Mouse (Mus musculus) G1E (cell line): ENCODE results near the gene Plpp7. TPM values are rescaled to one million over a fixed set of nuclear protein-coding genes. Genes with fewer than 3 reads are reported as not detected.
A peak's percentile ranks its signal among the peaks of the same experiment; 100 is the strongest.

Experiments used
- ATAC-seq: 2 replicates; pipeline ENCODE4 v1.8.0; 2016; ENCODE audit warnings: mild to moderate bottlenecking; ENCODE audit not compliant: insufficient number of reproducible peaks, poor library complexity, low FRiP score, severe bottlenecking; ENCODE audit errors: extremely low read depth
- DNase-seq: peaks from one replicate; pipeline ENCODE4 v3.0.0; 2012; ENCODE audit warnings: low spot score
- H3K27me3 ChIP-seq: 2 replicates; pipeline ENCODE4 v1.6.1; 2012; ENCODE audit warnings: mild to moderate bottlenecking, low read length, inconsistent platforms; ENCODE audit not compliant: insufficient read depth
- H3K36me3 ChIP-seq: replicated peaks from 2 replicates; pipeline ENCODE3; 2012; ENCODE audit warnings: mild to moderate bottlenecking, inconsistent platforms
- H3K4me1 ChIP-seq: 2 replicates; pipeline ENCODE4 v1.6.1; 2012; ENCODE audit warnings: low read depth, low read length, inconsistent platforms, mixed read lengths; ENCODE audit not compliant: insufficient read depth
- H3K4me3 ChIP-seq: 2 replicates; pipeline ENCODE4 v1.5.1; 2012; ENCODE audit warnings: low read depth, mild to moderate bottlenecking, inconsistent platforms, low read length, moderate library complexity, mixed read lengths
- H3K9me3 ChIP-seq: replicated peaks from 2 replicates; pipeline ENCODE4 v1.6.1; 2012; ENCODE audit warnings: inconsistent platforms
- CTCF ChIP-seq: IDR thresholded peaks from 2 replicates; pipeline ENCODE4 v1.5.1; 2012; ENCODE audit warnings: low read depth, low read length, inconsistent platforms, mixed read lengths
- GATA1 ChIP-seq: IDR thresholded peaks from 2 replicates; pipeline ENCODE4 v1.6.1; 2012; ENCODE audit warnings: borderline replicate concordance, low read length, inconsistent platforms, mixed read lengths
- GATA2 ChIP-seq: IDR thresholded peaks from 2 replicates; pipeline ENCODE4 v1.6.1; 2012; ENCODE audit warnings: low read depth, low read length, inconsistent platforms, borderline replicate concordance
- POLR2AphosphoS5 ChIP-seq: IDR thresholded peaks from 2 replicates; pipeline ENCODE4 v1.6.1; 2012; ENCODE audit warnings: low read depth, low read length, inconsistent platforms; ENCODE audit not compliant: insufficient replicate concordance
- TAL1 ChIP-seq: conservative IDR thresholded peaks from 2 replicates; pipeline ENCODE4 v1.6.1; 2012; ENCODE audit warnings: low read depth, low read length, inconsistent platforms, mixed read lengths
- polyA plus RNA-seq: library from polyadenylated mRNA; stranded (reverse); fragments of >175 nt; gene quantifications from 2 replicates; pipeline ENCODE4 v1.2.3, GENCODE M21; 2012
- total RNA-seq, 2 experiments: library from RNA; stranded (forward) in 1 of 2; stranded (reverse) in 1 of 2; fragments of 200-1000 nt in 1 of 2; fragments of >200 nt in 1 of 2; fragmentation: Nextera tagmentation in 1 of 2; gene quantifications; 2 replicates each; pipeline ENCODE4 v1.2.3; 2014 to 2017

Gene Plpp7
- total and polyA plus RNA-seq, 3 experiments: 0.44 TPM; not detected in 1

DNA sequence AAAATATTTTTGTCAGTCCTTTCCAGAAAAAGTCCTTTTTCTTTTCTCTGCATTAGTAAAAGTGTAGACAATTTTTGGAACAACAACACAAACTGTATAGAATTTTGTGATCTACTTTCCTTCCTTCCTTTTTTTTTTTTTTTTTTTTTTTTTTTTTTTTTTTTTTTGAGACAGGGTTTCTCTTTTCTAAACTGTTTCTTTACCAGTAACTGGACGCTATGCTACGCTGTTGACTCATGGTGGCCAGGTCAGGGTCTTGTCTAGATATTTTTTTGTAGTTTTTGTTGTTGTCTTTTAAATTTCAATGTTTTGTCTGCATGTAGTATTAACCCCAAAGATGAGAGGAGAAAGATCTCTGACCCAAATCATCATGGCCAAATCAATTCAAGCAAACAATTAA is 26.5 kb downstream of the Plpp7 start:
- Histone ChIP-seq H3K4me1 (peaks cover 49% of the 10 kb centered on the region), H3K36me3 (no peaks in the 10 kb centered on the region), H3K27me3 (no peaks in the 10 kb centered on the region), H3K4me3 (no peak overlapping the region), H3K9me3 (peaks cover 9% of the 10 kb centered on the region)
- no peak for TF ChIP-seq POLR2AphosphoS5
- no peak for TF ChIP-seq GATA2
- TF ChIP-seq CTCF: no peak
- no peak for TF ChIP-seq GATA1
- TF ChIP-seq TAL1: no peak
- ATAC-seq: no peak
- DNase-seq: no peak

DNA sequence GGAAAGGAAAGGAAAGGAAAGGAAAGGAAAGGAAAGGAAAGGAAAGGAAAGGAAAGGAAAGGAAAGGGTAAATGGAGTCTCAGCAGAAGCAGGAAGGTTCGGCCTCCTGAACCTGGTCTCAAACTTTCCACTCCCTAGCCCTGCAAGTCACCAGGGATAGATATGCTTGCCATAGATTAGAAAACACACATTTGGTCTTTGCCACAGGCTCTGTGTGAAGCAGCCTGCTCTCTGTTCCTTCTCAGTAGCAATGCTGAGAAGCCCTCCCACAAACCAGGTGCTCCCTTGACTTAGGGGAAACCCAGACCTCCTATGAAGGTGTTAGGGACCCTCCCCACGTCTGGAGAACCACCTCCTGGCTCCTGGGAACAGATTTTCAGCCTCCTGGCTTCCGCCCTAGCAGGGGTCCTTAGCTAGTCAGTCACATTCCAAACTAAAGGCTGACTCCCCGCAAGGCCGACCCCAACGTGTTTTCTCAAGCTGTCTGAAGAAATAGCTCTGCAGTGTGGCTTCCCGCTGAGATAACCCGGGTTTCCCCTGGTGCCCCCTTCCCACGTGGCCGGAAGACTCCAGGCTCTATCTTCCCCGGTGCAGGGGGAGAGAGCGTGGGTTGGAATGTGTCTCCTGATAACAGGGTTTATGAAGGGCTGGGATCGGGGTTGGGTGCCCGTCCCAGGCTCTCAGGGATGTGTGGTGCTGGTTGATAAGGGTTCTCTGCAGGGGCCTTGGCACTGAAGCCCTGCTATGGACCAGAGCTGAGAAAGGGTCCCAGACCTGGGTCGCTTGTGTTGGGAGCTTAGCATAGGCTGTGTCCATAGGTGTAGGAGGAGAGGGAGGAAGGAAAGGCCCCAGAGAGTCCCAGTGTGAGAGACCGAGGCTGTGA is 32.6 kb downstream of the Plpp7 start:
- Histone ChIP-seq H3K4me3 (peak overlapping the region; percentile 59; the same call in 1 of the 2 replicates), H3K9me3 (peaks cover 4% of the 10 kb centered on the region; the same call in 1 of the 2 replicates), H3K27me3 (no peaks in the 10 kb centered on the region), H3K36me3 (no peaks in the 10 kb centered on the region), H3K4me1 (peaks cover 83% of the 10 kb centered on the region)
- peak; percentile 85 for ATAC-seq
- TF ChIP-seq TAL1: peak; percentile 96
- TF ChIP-seq GATA2: no peak
- peak; percentile 93 for DNase-seq

DNA sequence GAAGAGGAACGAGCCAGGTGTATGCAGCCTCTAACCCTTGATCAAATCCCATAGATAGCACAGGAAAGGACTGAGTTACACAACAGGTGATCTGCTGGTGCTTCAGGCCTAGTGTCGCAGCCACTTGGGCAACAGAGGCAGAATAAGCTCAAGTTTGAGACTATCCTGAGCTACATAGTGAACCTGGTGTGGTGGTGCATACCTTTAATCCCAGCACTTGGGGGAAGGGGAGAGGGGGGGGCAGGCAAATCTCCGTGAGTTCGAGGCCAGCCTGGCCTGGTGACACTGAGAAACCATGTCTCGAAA is 33.2 kb downstream of the Plpp7 start:
- DNase-seq (no peak), ATAC-seq (no peak)
- no peaks in the 10 kb centered on the region for H3K36me3 ChIP-seq
- peak overlapping the region; percentile 10; the same call in 1 of the 2 replicates for H3K4me3 ChIP-seq
- TF ChIP-seq CTCF (no peak), GATA2 (no peak), GATA1 (no peak), TAL1 (no peak), POLR2AphosphoS5 (no peak)
- peaks cover 4% of the 10 kb centered on the region; the same call in 1 of the 2 replicates for H3K9me3 ChIP-seq
- peaks cover 85% of the 10 kb centered on the region for H3K4me1 ChIP-seq
- H3K27me3 ChIP-seq: no peaks in the 10 kb centered on the region

DNA sequence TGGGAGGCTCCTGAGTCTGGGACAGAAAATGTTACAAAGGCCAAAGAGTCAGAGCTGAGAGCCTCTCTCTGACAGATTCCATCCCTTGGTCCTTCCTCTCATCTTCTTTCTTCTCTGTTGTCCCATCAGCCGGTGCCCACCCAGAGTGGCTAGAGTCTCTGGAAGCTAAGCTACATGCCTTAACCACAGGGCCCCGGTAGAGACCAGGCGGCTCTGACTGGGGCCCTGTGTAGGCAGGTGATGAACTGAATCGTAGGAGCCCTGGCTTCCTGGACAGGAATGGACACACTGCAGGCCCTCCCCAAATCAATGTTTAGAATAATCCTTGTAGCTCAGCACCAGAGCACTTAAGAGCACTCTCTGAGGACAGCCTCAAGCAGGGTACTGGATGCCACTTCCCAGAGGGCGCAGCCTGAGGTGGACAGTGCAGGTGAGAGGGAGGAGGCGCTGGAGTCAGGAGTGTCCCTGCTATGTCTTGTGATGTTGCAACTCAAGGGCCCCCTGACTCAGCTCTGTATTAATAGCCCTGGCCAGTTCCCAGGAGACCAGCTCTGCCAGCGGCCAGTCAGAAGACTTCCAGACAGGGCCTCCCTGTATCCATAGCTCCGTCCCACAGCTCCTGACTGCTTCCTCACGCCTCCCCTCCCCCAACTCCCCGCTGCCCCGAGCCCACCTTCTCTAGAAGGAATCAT is 34.2 kb downstream of the Plpp7 start:
- no peak for DNase-seq

DNA sequence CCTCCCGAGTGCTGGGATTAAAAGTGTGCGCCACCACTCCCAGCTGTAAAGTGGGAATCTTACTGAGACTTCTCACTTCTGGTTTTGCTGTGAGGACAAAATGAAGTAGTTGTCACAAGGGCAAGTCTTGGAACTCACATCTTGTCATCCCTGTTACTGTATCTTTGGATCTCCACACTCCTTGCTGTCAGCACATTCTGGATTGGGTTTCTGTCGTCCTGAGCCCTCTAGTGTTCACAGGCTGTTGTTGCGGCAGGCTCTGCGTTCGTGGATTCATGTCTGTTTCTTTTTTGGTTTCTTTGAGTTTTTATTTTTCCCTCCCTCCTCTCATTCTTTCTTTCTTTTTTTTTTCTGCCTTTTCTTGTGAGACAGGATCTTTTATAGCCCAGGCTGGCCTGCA is 35.1 kb downstream of the Plpp7 start:
- H3K4me3 ChIP-seq: peak overlapping the region; percentile 33; the same call in 1 of the 2 replicates
- H3K36me3 ChIP-seq: no peaks in the 10 kb centered on the region
- ATAC-seq: no peak
- no peak for DNase-seq
- peaks cover 4% of the 10 kb centered on the region; the same call in 1 of the 2 replicates for H3K9me3 ChIP-seq
- no peaks in the 10 kb centered on the region for H3K27me3 ChIP-seq
- peaks cover 81% of the 10 kb centered on the region for H3K4me1 ChIP-seq
- no peak for TF ChIP-seq GATA1
- no peak for TF ChIP-seq POLR2AphosphoS5
- TF ChIP-seq CTCF: peak; percentile 78

More for the DNA sequence above, 34.2 kb downstream of the Plpp7 start:
- no peak for TF ChIP-seq POLR2AphosphoS5
- no peak for TF ChIP-seq TAL1
- no peak for TF ChIP-seq GATA1
- TF ChIP-seq GATA2: no peak
- no peak for TF ChIP-seq CTCF
- no peaks in the 10 kb centered on the region for H3K27me3 ChIP-seq
- H3K4me3 ChIP-seq: peak overlapping the region; percentile 33; the same call in 1 of the 2 replicates
- H3K36me3 ChIP-seq: no peaks in the 10 kb centered on the region
- H3K4me1 ChIP-seq: peaks cover 88% of the 10 kb centered on the region
- ATAC-seq: no peak
- H3K9me3 ChIP-seq: peaks cover 4% of the 10 kb centered on the region; the same call in 1 of the 2 replicates

DNA sequence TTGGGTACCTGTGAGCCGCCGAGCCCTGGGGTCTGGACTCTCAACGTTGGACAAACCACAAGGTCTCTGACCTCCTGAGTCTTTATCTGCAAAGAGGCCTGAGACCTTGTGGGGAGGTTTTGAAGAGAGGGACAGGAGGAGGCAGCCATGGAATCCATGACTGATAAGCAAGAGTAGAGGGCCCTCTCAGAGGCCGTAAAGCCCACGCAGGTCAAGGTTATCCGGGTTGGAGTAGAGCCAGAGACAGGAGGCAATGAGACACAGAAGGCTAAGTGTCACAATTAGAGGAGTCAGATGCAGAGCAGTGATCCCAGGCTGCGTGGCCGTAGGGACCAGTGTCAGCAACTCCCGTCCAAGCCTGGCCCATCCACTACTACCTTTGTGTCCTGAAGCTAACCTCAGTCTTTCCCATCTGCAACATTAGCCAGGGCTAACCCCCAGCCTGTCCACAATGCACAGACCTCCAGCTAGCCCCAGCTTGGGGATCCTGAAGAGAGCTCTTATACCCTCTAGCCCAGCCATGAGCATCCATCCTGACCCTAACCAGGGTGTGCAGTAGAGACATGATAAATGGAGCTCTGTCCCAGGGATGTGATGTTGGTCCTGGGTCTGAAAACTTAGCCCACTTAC is 36.0 kb downstream of the Plpp7 start:
- DNase-seq: no peak
- Histone ChIP-seq H3K4me3 (peak overlapping the region; percentile 42), H3K36me3 (no peaks in the 10 kb centered on the region), H3K9me3 (peaks cover 4% of the 10 kb centered on the region; the same call in 1 of the 2 replicates), H3K27me3 (no peaks in the 10 kb centered on the region), H3K4me1 (peaks cover 74% of the 10 kb centered on the region)
- no peak for ATAC-seq
- no peak for TF ChIP-seq POLR2AphosphoS5
- no peak for TF ChIP-seq CTCF
- no peak for TF ChIP-seq TAL1
- no peak for TF ChIP-seq GATA2
- TF ChIP-seq GATA1: no peak
